Mouse (Mus musculus): ENCODE results near the gene St6galnac5. TPM values are rescaled to one million over a fixed set of nuclear protein-coding genes. Genes with fewer than 3 reads are reported as not detected.

Gene St6galnac5
- polyA plus RNA-seq, 1 experiment = not detected

- no peak overlapping the region for H3K27ac ChIP-seq (ENCODE audit: control insufficient read depth, insufficient read depth, low read depth, low read length, poor library complexity)
- no peak overlapping the region for H3K4me3 ChIP-seq (replicated peaks; ENCODE audit: control insufficient read depth, low read depth, low read length)
- no peak for TF ChIP-seq CTCF (IDR thresholded peaks at IDR 0.05; ENCODE audit: control insufficient read depth, insufficient read depth, low read length)
- TF ChIP-seq POLR2A (IDR thresholded peaks at IDR 0.05; ENCODE audit: borderline replicate concordance, control insufficient read depth, low read depth, low read length) = no peak
- WGBS = 85% methylated on average over 2 of the region's 2 CpGs
- no peaks in the 10 kb centered on the region for H3K4me1 ChIP-seq (ENCODE audit: control insufficient read depth, insufficient read depth, low read length)
These were observed 8.7 kb upstream of the St6galnac5 start for GRCm38 (mm10) chr3:152990787-152991186.

- H3K4me1 ChIP-seq (ENCODE audit: control insufficient read depth, insufficient read depth, low read length) = no peaks in the 10 kb centered on the region
- H3K27ac ChIP-seq (ENCODE audit: control insufficient read depth, insufficient read depth, low read depth, low read length, poor library complexity) = no peak overlapping the region
- 2% methylated on average over 47 of the region's 47 CpGs for WGBS
- TF ChIP-seq CTCF (IDR thresholded peaks at IDR 0.05; ENCODE audit: control insufficient read depth, insufficient read depth, low read length) (no peak), POLR2A (IDR thresholded peaks at IDR 0.05; ENCODE audit: borderline replicate concordance, control insufficient read depth, low read depth, low read length) (no peak)
- H3K4me3 ChIP-seq (replicated peaks; ENCODE audit: control insufficient read depth, low read depth, low read length) = no peak overlapping the region
These were observed 770 bp downstream of the St6galnac5 start for GRCm38 (mm10) chr3:152980978-152981974.

- Histone ChIP-seq H3K27ac (ENCODE audit: control insufficient read depth, insufficient read depth, low read depth, low read length, poor library complexity) (no peak overlapping the region), H3K4me3 (replicated peaks; ENCODE audit: control insufficient read depth, low read depth, low read length) (no peak overlapping the region), H3K4me1 (ENCODE audit: control insufficient read depth, insufficient read depth, low read length) (no peaks in the 10 kb centered on the region)
- TF ChIP-seq CTCF (IDR thresholded peaks at IDR 0.05; ENCODE audit: control insufficient read depth, insufficient read depth, low read length) = no peak
- no peak for TF ChIP-seq POLR2A (IDR thresholded peaks at IDR 0.05; ENCODE audit: borderline replicate concordance, control insufficient read depth, low read depth, low read length)
- 20% methylated on average over 6 of the region's 6 CpGs for WGBS
These were observed 1.6 kb downstream of the St6galnac5 start for GRCm38 (mm10) chr3:152980431-152980830.

GRCm38 (mm10) chr3:152979481-152980092 is 2.5 kb downstream of the St6galnac5 start:
- no peak overlapping the region for H3K27ac ChIP-seq (ENCODE audit: control insufficient read depth, insufficient read depth, low read depth, low read length, poor library complexity)
- WGBS = 8% methylated on average over 11 of the region's 11 CpGs
- no peak for TF ChIP-seq CTCF (IDR thresholded peaks at IDR 0.05; ENCODE audit: control insufficient read depth, insufficient read depth, low read length)
- TF ChIP-seq POLR2A (IDR thresholded peaks at IDR 0.05; ENCODE audit: borderline replicate concordance, control insufficient read depth, low read depth, low read length) = no peak
- no peak overlapping the region for H3K4me3 ChIP-seq (replicated peaks; ENCODE audit: control insufficient read depth, low read depth, low read length)
- H3K4me1 ChIP-seq (ENCODE audit: control insufficient read depth, insufficient read depth, low read length) = no peaks in the 10 kb centered on the region

GRCm38 (mm10) chr3:152971373-152971772 is 10.7 kb downstream of the St6galnac5 start:
- WGBS = 81% methylated on average over 4 of the region's 4 CpGs
- TF ChIP-seq CTCF (IDR thresholded peaks at IDR 0.05; ENCODE audit: control insufficient read depth, insufficient read depth, low read length) (no peak), POLR2A (IDR thresholded peaks at IDR 0.05; ENCODE audit: borderline replicate concordance, control insufficient read depth, low read depth, low read length) (no peak)
- Histone ChIP-seq H3K27ac (ENCODE audit: control insufficient read depth, insufficient read depth, low read depth, low read length, poor library complexity) (no peak overlapping the region), H3K4me3 (replicated peaks; ENCODE audit: control insufficient read depth, low read depth, low read length) (no peak overlapping the region), H3K4me1 (ENCODE audit: control insufficient read depth, insufficient read depth, low read length) (no peaks in the 10 kb centered on the region; the same call in 1 of the 2 replicates)

GRCm38 (mm10) chr3:152969774-152970347 is 12.2 kb downstream of the St6galnac5 start:
- no peak overlapping the region for H3K4me3 ChIP-seq (replicated peaks; ENCODE audit: control insufficient read depth, low read depth, low read length)
- H3K4me1 ChIP-seq (ENCODE audit: control insufficient read depth, insufficient read depth, low read length) = no peaks in the 10 kb centered on the region; the same call in 1 of the 2 replicates
- H3K27ac ChIP-seq (ENCODE audit: control insufficient read depth, insufficient read depth, low read depth, low read length, poor library complexity) = no peak overlapping the region; the same call in 1 of the 2 replicates
- TF ChIP-seq CTCF (IDR thresholded peaks at IDR 0.05; ENCODE audit: control insufficient read depth, insufficient read depth, low read length) = no peak
- no peak for TF ChIP-seq POLR2A (IDR thresholded peaks at IDR 0.05; ENCODE audit: borderline replicate concordance, control insufficient read depth, low read depth, low read length)
- 37% methylated on average over 16 of the region's 16 CpGs for WGBS

GRCm38 (mm10) chr3:152961855-152962376 is 20.1 kb downstream of the St6galnac5 start:
- H3K27ac ChIP-seq (ENCODE audit: control insufficient read depth, insufficient read depth, low read depth, low read length, poor library complexity) = no peak overlapping the region
- WGBS = 80% methylated on average over 10 of the region's 10 CpGs
- H3K4me3 ChIP-seq (replicated peaks; ENCODE audit: control insufficient read depth, low read depth, low read length) = no peak overlapping the region
- no peaks in the 10 kb centered on the region for H3K4me1 ChIP-seq (ENCODE audit: control insufficient read depth, insufficient read depth, low read length)
- TF ChIP-seq CTCF (IDR thresholded peaks at IDR 0.05; ENCODE audit: control insufficient read depth, insufficient read depth, low read length) (no peak), POLR2A (IDR thresholded peaks at IDR 0.05; ENCODE audit: borderline replicate concordance, control insufficient read depth, low read depth, low read length) (no peak)
